Mouse (Mus musculus) neural tube, embryonic 11.5 days (tissue): ENCODE measurements around the gene Abhd12. TPM values are rescaled to one million over a fixed set of nuclear protein-coding genes. Genes with fewer than 3 reads are reported as not detected.

ENCODE experiments used
- ATAC-seq: fragments of 200-750 bp; cut with Nextera tagmentation; 2 replicates; pipeline ENCODE4 v1.8.0; 2017; ENCODE audit warnings: moderate number of reproducible peaks, mild to moderate bottlenecking, moderate TSS enrichment, moderate library complexity; ENCODE audit not compliant: insufficient read depth, low FRiP score, low TSS enrichment
- DNase-seq: peaks from one replicate; pipeline ENCODE4 v3.0.0-alpha.2; 2015; ENCODE audit warnings: low spot score
- H3K27ac ChIP-seq: fragments of 300-500 bp; sonication (generic); 2 replicates; pipeline ENCODE4 v1.5.1; 2014; ENCODE audit warnings: low read depth, mild to moderate bottlenecking, low read length
- H3K27me3 ChIP-seq: fragments of 300-500 bp; sonication (generic); 2 replicates; pipeline ENCODE4 v1.6.1; 2014; ENCODE audit warnings: mild to moderate bottlenecking, low read length, mixed read lengths; ENCODE audit not compliant: control insufficient read depth, insufficient read depth
- H3K36me3 ChIP-seq: fragments of 300-500 bp; sonication (generic); 2 replicates; pipeline ENCODE4 v1.6.1; 2014; ENCODE audit warnings: mild to moderate bottlenecking, low read length, moderate library complexity, mixed read lengths; ENCODE audit not compliant: control insufficient read depth, insufficient read depth
- H3K4me1 ChIP-seq: fragments of 300-500 bp; sonication (generic); 2 replicates; pipeline ENCODE4 v1.6.1; 2014; ENCODE audit warnings: low read length, mixed read lengths; ENCODE audit not compliant: control insufficient read depth, insufficient read depth
- H3K4me2 ChIP-seq: fragments of 300-500 bp; sonication (generic); 2 replicates; pipeline ENCODE4 v1.6.1; 2014; ENCODE audit warnings: low read depth, mild to moderate bottlenecking, moderate library complexity
- H3K4me3 ChIP-seq: fragments of 300-500 bp; sonication (generic); 2 replicates; pipeline ENCODE4 v1.5.1; 2014; ENCODE audit warnings: low read depth, low read length
- H3K9ac ChIP-seq: fragments of 300-500 bp; sonication (generic); 2 replicates; pipeline ENCODE4 v1.6.1; 2014; ENCODE audit warnings: mild to moderate bottlenecking, low read length
- H3K9me3 ChIP-seq: fragments of 300-500 bp; sonication (generic); 2 replicates; pipeline ENCODE4 v1.6.1; 2016; ENCODE audit warnings: low read length; ENCODE audit not compliant: control insufficient read depth
- WGBS: fragments of 180-500 bp; shearing (Covaris S2); extraction: QIAGEN DNeasy Blood & Tissue Kit; methylation state at CpG from one replicate; pipeline ENCODE4 v1.1.7; 2014; 5-methylcytosine and 5-hydroxymethylcytosine counted together
- polyA plus RNA-seq: library from polyadenylated mRNA; unstranded; fragments of >200 nt; fragmentation: Nextera tagmentation; extraction: Ambion mirVana; gene quantifications from 2 replicates; pipeline ENCODE4 v1.2.1, GENCODE M21; 2014

Gene Abhd12
- polyA plus RNA-seq, 1 experiment from 2014 or later, result 65.3 TPM

GRCm38 (mm10) chr2:150832029-150832428 lies 72.5 kb downstream of the Abhd12 start:
- H3K4me1 ChIP-seq, result no peaks in the 10 kb centered on the region
- no peak overlapping the region for H3K27ac ChIP-seq
- ATAC-seq (no peak), DNase-seq (no peak)
- 94% methylated on average over 7 of the region's 7 CpGs for WGBS
- no peaks in the 10 kb centered on the region for H3K27me3 ChIP-seq
- H3K36me3 ChIP-seq, result peaks cover 5% of the 10 kb centered on the region
- no peak overlapping the region for H3K4me3 ChIP-seq
- H3K9me3 ChIP-seq, result no peaks in the 10 kb centered on the region
- no peak overlapping the region for H3K9ac ChIP-seq
- H3K4me2 ChIP-seq, result no peak overlapping the region

GRCm38 (mm10) chr2:150830911-150831441 lies 73.6 kb downstream of the Abhd12 start:
- DNase-seq, result no peak
- H3K36me3 ChIP-seq, result peaks cover 7% of the 10 kb centered on the region
- H3K4me1 ChIP-seq, result no peaks in the 10 kb centered on the region
- H3K4me3 ChIP-seq, result no peak overlapping the region
- H3K9me3 ChIP-seq, result no peaks in the 10 kb centered on the region
- ATAC-seq, result no peak
- no peak overlapping the region for H3K9ac ChIP-seq
- no peak overlapping the region for H3K4me2 ChIP-seq
- no peaks in the 10 kb centered on the region for H3K27me3 ChIP-seq
- 79% methylated on average over 3 of the region's 3 CpGs for WGBS
- H3K27ac ChIP-seq, result no peak overlapping the region

- Histone ChIP-seq H3K27me3 (no peaks in the 10 kb centered on the region), H3K4me1 (no peaks in the 10 kb centered on the region), H3K9ac (no peak overlapping the region), H3K9me3 (no peaks in the 10 kb centered on the region), H3K4me3 (no peak overlapping the region), H3K27ac (no peak overlapping the region), H3K4me2 (no peak overlapping the region), H3K36me3 (peaks cover 7% of the 10 kb centered on the region)
- DNase-seq (no peak), ATAC-seq (no peak)
- WGBS, result 83% methylated on average over 2 of the region's 2 CpGs
These were observed 74.5 kb downstream of the Abhd12 start for GRCm38 (mm10) chr2:150830011-150830410.

GRCm38 (mm10) chr2:150828654-150829053 lies 75.9 kb downstream of the Abhd12 start:
- DNase-seq, result no peak
- WGBS, result 80% methylated on average over 4 of the region's 4 CpGs
- Histone ChIP-seq H3K9me3 (no peaks in the 10 kb centered on the region), H3K27ac (no peak overlapping the region), H3K36me3 (peaks cover 7% of the 10 kb centered on the region), H3K4me2 (no peak overlapping the region), H3K4me3 (no peak overlapping the region), H3K27me3 (no peaks in the 10 kb centered on the region), H3K9ac (no peak overlapping the region), H3K4me1 (no peaks in the 10 kb centered on the region)
- ATAC-seq, result no peak

GRCm38 (mm10) chr2:150828164-150828563 lies 76.4 kb downstream of the Abhd12 start:
- DNase-seq (no peak), ATAC-seq (no peak)
- no peaks in the 10 kb centered on the region for H3K9me3 ChIP-seq
- H3K27ac ChIP-seq, result no peak overlapping the region
- peaks cover 7% of the 10 kb centered on the region for H3K36me3 ChIP-seq
- H3K9ac ChIP-seq, result no peak overlapping the region
- H3K4me2 ChIP-seq, result no peak overlapping the region
- H3K4me1 ChIP-seq, result no peaks in the 10 kb centered on the region
- WGBS, result 92% methylated on average over 3 of the region's 3 CpGs
- H3K27me3 ChIP-seq, result no peaks in the 10 kb centered on the region
- H3K4me3 ChIP-seq, result no peak overlapping the region

- Histone ChIP-seq H3K4me2 (no peak overlapping the region), H3K9ac (no peak overlapping the region), H3K36me3 (peaks cover 7% of the 10 kb centered on the region), H3K4me1 (no peaks in the 10 kb centered on the region), H3K27me3 (no peaks in the 10 kb centered on the region), H3K4me3 (no peak overlapping the region), H3K9me3 (no peaks in the 10 kb centered on the region), H3K27ac (no peak overlapping the region)
- ATAC-seq (no peak), DNase-seq (no peak)
- WGBS, result 90% methylated on average over 3 of the region's 3 CpGs
These were observed 78.1 kb downstream of the Abhd12 start for GRCm38 (mm10) chr2:150826426-150826825.

GRCm38 (mm10) chr2:150822987-150823386 lies 81.6 kb downstream of the Abhd12 start:
- DNase-seq, result no peak
- Histone ChIP-seq H3K36me3 (peaks cover 4% of the 10 kb centered on the region; the same call in 1 of the 2 replicates), H3K4me3 (no peak overlapping the region), H3K4me1 (no peaks in the 10 kb centered on the region), H3K4me2 (no peak overlapping the region), H3K27me3 (no peaks in the 10 kb centered on the region), H3K9me3 (no peaks in the 10 kb centered on the region), H3K27ac (no peak overlapping the region), H3K9ac (no peak overlapping the region)
- ATAC-seq, result no peak
- 85% methylated on average over 8 of the region's 8 CpGs for WGBS

- H3K4me2 ChIP-seq, result no peak overlapping the region
These were observed 83.8 kb downstream of the Abhd12 start for GRCm38 (mm10) chr2:150820720-150821119.

GRCm38 (mm10) chr2:150818742-150819141 lies 85.8 kb downstream of the Abhd12 start:
- 90% methylated on average over 8 of the region's 8 CpGs for WGBS
- DNase-seq (no peak), ATAC-seq (no peak)
- H3K27me3 ChIP-seq, result no peaks in the 10 kb centered on the region
- no peak overlapping the region for H3K4me3 ChIP-seq
- H3K36me3 ChIP-seq, result peaks cover 4% of the 10 kb centered on the region; the same call in 1 of the 2 replicates
- H3K9me3 ChIP-seq, result no peaks in the 10 kb centered on the region
- no peaks in the 10 kb centered on the region for H3K4me1 ChIP-seq
- no peak overlapping the region for H3K9ac ChIP-seq
- H3K4me2 ChIP-seq, result no peak overlapping the region
- no peak overlapping the region for H3K27ac ChIP-seq

More at GRCm38 (mm10) chr2:150820720-150821119, 83.8 kb downstream of the Abhd12 start:
- peaks cover 3% of the 10 kb centered on the region; the same call in 1 of the 2 replicates for H3K36me3 ChIP-seq
- 96% methylated on average over 8 of the region's 8 CpGs for WGBS
- H3K4me1 ChIP-seq, result no peaks in the 10 kb centered on the region
- ATAC-seq, result no peak
- no peak for DNase-seq
- no peaks in the 10 kb centered on the region for H3K9me3 ChIP-seq
- no peak overlapping the region for H3K4me3 ChIP-seq
- H3K27ac ChIP-seq, result no peak overlapping the region
- H3K9ac ChIP-seq, result no peak overlapping the region
- no peaks in the 10 kb centered on the region for H3K27me3 ChIP-seq
